Mouse (Mus musculus) ES-CJ7 (cell line): ENCODE results near the gene Wdr1.
A peak's percentile ranks its signal among the peaks of the same experiment; 100 is the strongest.
"Not testable (repeated sequence)": the region's sequence is repeated elsewhere in the genome, so short reads cannot be mapped to it uniquely, and the experiment has no call there.

Source experiments
- DNase-seq: peaks from one replicate; pipeline ENCODE4 v3.0.0; 2011; ENCODE audit warnings: low read depth, low spot score

The Wdr1 gene

GRCm38 (mm10) chr5:38496491-38497057 lies 66.4 kb downstream of the Wdr1 start:
- no peak for DNase-seq

GRCm38 (mm10) chr5:38493890-38494289 lies 69.1 kb downstream of the Wdr1 start:
- peak; percentile 31 for DNase-seq

GRCm38 (mm10) chr5:38491763-38492162 lies 71.3 kb downstream of the Wdr1 start:
- DNase-seq = no peak

GRCm38 (mm10) chr5:38489739-38490138 lies 73.3 kb downstream of the Wdr1 start:
- DNase-seq = no peak

GRCm38 (mm10) chr5:38488673-38489615 lies 74.1 kb downstream of the Wdr1 start:
- DNase-seq = peak; percentile 28

- peak; percentile 35 for DNase-seq
These were observed 75.0 kb downstream of the Wdr1 start for GRCm38 (mm10) chr5:38488026-38488425.

GRCm38 (mm10) chr5:38487247-38487646 lies 75.8 kb downstream of the Wdr1 start:
- DNase-seq = no peak

- no peak for DNase-seq
These were observed 77.1 kb downstream of the Wdr1 start for GRCm38 (mm10) chr5:38485946-38486345.

GRCm38 (mm10) chr5:38483518-38484110 lies 79.4 kb downstream of the Wdr1 start:
- no peak for DNase-seq

GRCm38 (mm10) chr5:38480822-38481707 lies 82.0 kb downstream of the Wdr1 start:
- no peak for DNase-seq

GRCm38 (mm10) chr5:38479908-38480725 lies 82.9 kb downstream of the Wdr1 start:
- no peak for DNase-seq

GRCm38 (mm10) chr5:38479545-38479907 lies 83.5 kb downstream of the Wdr1 start:
- not testable (repeated sequence) for DNase-seq

GRCm38 (mm10) chr5:38479027-38479426 lies 84.0 kb downstream of the Wdr1 start:
- DNase-seq = no peak

- DNase-seq = peak; percentile 17
These were observed 85.1 kb downstream of the Wdr1 start for GRCm38 (mm10) chr5:38477731-38478445.

- no peak for DNase-seq
These were observed 86.0 kb downstream of the Wdr1 start for GRCm38 (mm10) chr5:38476861-38477565.
